Mouse (Mus musculus) kidney, embryonic 15.5 days (tissue): ENCODE data around the gene Adam22. TPM values are rescaled to one million over a fixed set of nuclear protein-coding genes. Genes with fewer than 3 reads are reported as not detected.

Experiments
- ATAC-seq: fragments of 200-750 bp; cut with Nextera tagmentation; replicated peaks from 2 replicates; pipeline ENCODE4 v1.8.0; 2017; ENCODE audit warnings: moderate TSS enrichment; ENCODE audit not compliant: low FRiP score
- H3K27ac ChIP-seq: fragments of 300-500 bp; sonication (generic); 2 replicates; pipeline ENCODE4 v1.5.1; 2015; ENCODE audit warnings: mild to moderate bottlenecking, inconsistent platforms
- H3K27me3 ChIP-seq: fragments of 300-500 bp; sonication (generic); 2 replicates; pipeline ENCODE4 v1.6.1; 2015; ENCODE audit warnings: inconsistent platforms
- H3K36me3 ChIP-seq: fragments of 300-500 bp; sonication (generic); 2 replicates; pipeline ENCODE4 v1.6.1; 2015; ENCODE audit warnings: inconsistent platforms
- H3K4me1 ChIP-seq: fragments of 300-500 bp; sonication (generic); 2 replicates; pipeline ENCODE4 v1.6.1; 2015; ENCODE audit warnings: inconsistent platforms
- H3K4me2 ChIP-seq: fragments of 300-500 bp; sonication (generic); 2 replicates; pipeline ENCODE4 v1.6.1; 2015; ENCODE audit warnings: moderate library complexity, mild to moderate bottlenecking, inconsistent platforms
- H3K4me3 ChIP-seq: fragments of 300-500 bp; sonication (generic); replicated peaks from 2 replicates; pipeline ENCODE4 v1.5.1; 2015; ENCODE audit warnings: mild to moderate bottlenecking, inconsistent platforms
- H3K9ac ChIP-seq: fragments of 300-500 bp; sonication (generic); 2 replicates; pipeline ENCODE4 v1.6.1; 2015; ENCODE audit warnings: mild to moderate bottlenecking, inconsistent platforms
- H3K9me3 ChIP-seq: fragments of 300-500 bp; sonication (generic); replicated peaks from 2 replicates; pipeline ENCODE4 v1.6.1; 2016; ENCODE audit warnings: inconsistent platforms
- WGBS: fragments of 180-500 bp; shearing (Covaris S2); methylation state at CpG from one replicate; pipeline ENCODE4 v1.1.7; 2015; ENCODE audit warnings: mixed read lengths; 5-methylcytosine and 5-hydroxymethylcytosine counted together
- polyA plus RNA-seq: library from polyadenylated mRNA; unstranded; fragments of >200 nt; fragmentation: Nextera tagmentation; extraction: Ambion mirVana; gene quantifications from 2 replicates; pipeline ENCODE4 v1.2.1, GENCODE M21; 2015

Adam22 gene
- polyA plus RNA-seq, 1 experiment from 2014 or later = 8.5 TPM

DNA sequence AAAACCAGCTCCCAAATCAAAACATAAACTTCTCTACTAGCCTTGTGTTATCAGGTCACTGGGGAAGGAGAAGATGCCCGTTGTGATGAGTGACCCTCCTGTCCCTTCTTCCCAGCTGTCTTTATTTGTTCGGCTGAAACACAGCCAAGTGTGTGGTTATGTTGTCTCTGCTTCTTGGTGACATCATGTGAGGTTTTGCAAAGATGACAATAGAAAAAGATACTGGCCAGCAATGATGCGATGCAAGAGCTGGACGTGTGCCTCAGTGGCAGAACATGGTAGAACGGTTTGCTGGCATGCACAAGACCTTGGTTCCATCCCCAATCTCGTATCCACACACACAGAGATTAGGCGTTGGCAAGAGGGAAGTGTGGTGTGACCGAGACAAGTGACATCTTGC, 236.0 kb downstream of the Adam22 start:
- no peak for ATAC-seq
- Histone ChIP-seq H3K27me3 (no peaks in the 10 kb centered on the region), H3K4me3 (no peak overlapping the region), H3K9ac (no peak overlapping the region), H3K4me1 (no peaks in the 10 kb centered on the region), H3K27ac (no peak overlapping the region), H3K9me3 (no peaks in the 10 kb centered on the region), H3K36me3 (no peaks in the 10 kb centered on the region), H3K4me2 (no peak overlapping the region)
- 73% methylated on average over 8 of the region's 8 CpGs for WGBS

DNA sequence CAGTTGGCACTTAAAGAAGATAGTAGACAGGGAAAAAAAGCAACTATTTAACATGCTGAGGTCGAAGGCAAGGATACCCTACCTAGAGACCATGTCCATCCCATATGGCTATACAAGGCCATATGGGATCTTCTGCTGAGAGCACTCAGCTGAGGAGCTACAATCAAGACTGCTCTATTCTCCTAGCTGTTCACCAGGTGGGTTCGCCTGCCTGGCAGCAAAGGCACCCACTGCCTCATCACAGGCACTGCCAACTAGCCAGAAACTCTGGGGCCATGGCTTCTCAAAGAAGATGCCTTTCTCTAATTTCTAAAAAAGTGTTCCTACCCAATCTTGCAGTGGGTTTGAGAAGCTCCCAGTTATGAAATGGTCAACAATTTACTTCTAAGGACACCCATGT, 238.2 kb downstream of the Adam22 start:
- H3K9ac ChIP-seq = no peak overlapping the region
- no peaks in the 10 kb centered on the region for H3K27me3 ChIP-seq
- H3K27ac ChIP-seq = no peak overlapping the region
- no peak for ATAC-seq
- H3K4me1 ChIP-seq = no peaks in the 10 kb centered on the region
- H3K4me3 ChIP-seq = no peak overlapping the region
- H3K9me3 ChIP-seq = no peaks in the 10 kb centered on the region
- 89% methylated on average over 2 of the region's 2 CpGs for WGBS
- no peak overlapping the region for H3K4me2 ChIP-seq
- H3K36me3 ChIP-seq = no peaks in the 10 kb centered on the region

DNA sequence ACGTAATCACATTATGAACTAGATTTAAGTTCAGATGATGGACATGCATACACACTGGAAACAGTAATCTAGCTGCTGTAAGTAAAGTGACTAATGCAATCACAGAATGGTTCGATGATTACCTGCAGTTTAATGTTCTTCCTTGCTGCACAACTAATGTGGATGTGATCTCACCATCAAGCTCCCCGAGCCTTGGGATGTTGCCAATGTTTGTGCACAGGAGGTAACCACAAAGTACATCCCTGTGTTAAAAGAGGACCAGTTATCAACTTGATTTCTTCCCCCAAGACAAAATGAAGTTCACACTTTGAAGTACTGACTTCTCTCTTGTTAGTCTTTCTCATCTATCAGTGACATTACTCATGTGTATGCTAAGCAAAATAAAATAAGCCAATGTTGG, 247.0 kb downstream of the Adam22 start:
- Histone ChIP-seq H3K4me2 (no peak overlapping the region), H3K4me1 (no peaks in the 10 kb centered on the region), H3K27me3 (no peaks in the 10 kb centered on the region), H3K9me3 (no peaks in the 10 kb centered on the region), H3K9ac (no peak overlapping the region), H3K4me3 (no peak overlapping the region), H3K36me3 (no peaks in the 10 kb centered on the region), H3K27ac (no peak overlapping the region)
- ATAC-seq = no peak
- 88% methylated on average over 3 of the region's 3 CpGs for WGBS

DNA sequence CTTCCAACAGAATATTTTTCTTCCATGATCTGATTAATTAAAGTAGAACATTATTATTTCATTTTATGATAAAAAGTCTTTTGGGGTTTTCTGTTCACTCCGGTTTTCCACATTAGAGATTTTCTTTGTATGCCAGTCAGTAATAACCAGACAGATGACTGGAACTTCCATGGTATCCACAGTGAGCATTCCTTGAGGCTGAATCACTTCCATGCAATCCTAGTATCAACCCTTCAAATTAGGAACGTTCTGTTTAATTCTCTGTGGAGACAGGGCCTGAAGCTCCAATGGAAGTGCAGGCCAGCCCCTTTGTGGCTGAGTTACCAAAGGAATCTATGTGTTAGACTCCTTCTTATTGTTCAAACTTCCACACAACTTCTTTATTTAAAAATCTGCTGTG, 247.9 kb downstream of the Adam22 start:
- Histone ChIP-seq H3K4me3 (no peak overlapping the region), H3K4me2 (no peak overlapping the region), H3K36me3 (no peaks in the 10 kb centered on the region), H3K4me1 (no peaks in the 10 kb centered on the region), H3K9me3 (no peaks in the 10 kb centered on the region), H3K27me3 (no peaks in the 10 kb centered on the region), H3K9ac (no peak overlapping the region), H3K27ac (no peak overlapping the region)
- ATAC-seq = no peak
- 82% methylated on average over 2 of the region's 2 CpGs for WGBS

DNA sequence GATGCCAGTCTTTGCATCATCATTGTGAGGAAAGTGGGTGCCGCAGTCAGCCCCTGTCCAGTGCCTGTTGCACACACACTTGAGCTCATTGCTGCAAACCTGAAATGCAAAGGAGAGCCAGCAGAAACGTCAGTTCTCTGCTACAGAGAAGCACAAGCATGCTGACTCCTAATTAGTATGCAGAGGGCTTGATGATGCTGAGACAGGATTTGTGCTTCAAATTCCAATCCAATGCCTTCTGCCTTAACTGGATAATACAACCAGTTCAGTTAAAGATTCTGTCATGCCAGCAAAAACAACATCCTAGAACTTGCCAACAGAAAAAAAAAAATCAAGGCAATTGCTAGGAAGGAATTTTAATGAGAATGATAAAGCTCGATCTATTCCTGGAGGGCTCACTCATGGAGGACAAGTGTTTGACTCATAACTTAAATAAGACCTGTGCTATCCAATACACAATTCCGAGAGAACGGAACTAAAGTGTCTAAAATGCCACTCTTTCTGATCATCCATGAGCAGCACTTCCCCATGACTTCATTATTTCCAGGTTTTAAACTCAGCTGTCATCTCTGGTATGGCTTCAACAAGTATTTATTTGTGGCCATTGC, 251.3 kb downstream of the Adam22 start:
- H3K9me3 ChIP-seq = no peaks in the 10 kb centered on the region
- H3K27me3 ChIP-seq = no peaks in the 10 kb centered on the region
- no peak overlapping the region for H3K4me2 ChIP-seq
- WGBS = 82% methylated on average over 5 of the region's 5 CpGs
- ATAC-seq = no peak
- H3K36me3 ChIP-seq = no peaks in the 10 kb centered on the region
- no peaks in the 10 kb centered on the region for H3K4me1 ChIP-seq
- H3K9ac ChIP-seq = no peak overlapping the region
- no peak overlapping the region for H3K4me3 ChIP-seq
- H3K27ac ChIP-seq = no peak overlapping the region

DNA sequence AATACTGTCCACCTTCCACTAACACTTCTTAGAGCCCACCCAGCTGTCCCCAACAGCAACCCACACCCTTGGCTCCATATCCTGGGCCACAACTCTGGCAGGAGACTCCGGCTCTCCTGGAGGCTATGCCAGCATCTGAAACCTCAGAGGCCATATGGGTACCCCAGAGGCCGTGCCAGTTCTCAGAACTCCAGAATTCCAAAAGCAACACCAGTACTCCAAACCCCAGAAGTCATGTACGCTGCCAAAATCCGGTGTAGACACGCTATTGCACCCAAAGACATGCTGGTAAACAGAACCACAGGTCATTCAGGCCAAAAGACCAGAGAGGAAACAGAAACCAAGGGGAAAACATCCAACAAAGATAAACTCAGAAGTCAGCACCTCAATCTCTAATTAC, 255.7 kb downstream of the Adam22 start:
- ATAC-seq = no peak

DNA sequence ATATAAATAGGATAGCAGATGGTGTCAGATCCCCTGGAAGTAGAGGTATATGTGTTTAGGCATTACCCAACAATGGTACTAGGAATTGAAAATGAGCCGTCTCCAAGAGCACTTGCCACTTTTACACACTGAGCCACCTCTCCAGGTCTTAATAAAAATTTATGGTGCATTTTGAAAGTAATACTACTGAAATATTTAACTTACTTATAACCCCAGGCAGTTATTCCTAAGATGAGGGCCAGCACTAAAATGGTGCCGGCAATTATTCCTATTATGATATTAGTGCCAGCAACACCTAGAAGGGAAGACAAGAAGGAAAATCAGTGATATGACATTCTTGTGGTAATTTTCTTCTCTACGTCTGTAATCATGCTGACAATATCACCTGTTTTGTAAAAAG, 256.3 kb downstream of the Adam22 start:
- no peak overlapping the region for H3K9ac ChIP-seq

More for the DNA sequence above, 255.7 kb downstream of the Adam22 start:
- Histone ChIP-seq H3K36me3 (no peaks in the 10 kb centered on the region), H3K27me3 (no peaks in the 10 kb centered on the region), H3K4me1 (no peaks in the 10 kb centered on the region), H3K4me2 (no peak overlapping the region), H3K9me3 (no peaks in the 10 kb centered on the region), H3K27ac (no peak overlapping the region), H3K9ac (no peak overlapping the region), H3K4me3 (no peak overlapping the region)
- 93% methylated on average over 5 of the region's 5 CpGs for WGBS

DNA sequence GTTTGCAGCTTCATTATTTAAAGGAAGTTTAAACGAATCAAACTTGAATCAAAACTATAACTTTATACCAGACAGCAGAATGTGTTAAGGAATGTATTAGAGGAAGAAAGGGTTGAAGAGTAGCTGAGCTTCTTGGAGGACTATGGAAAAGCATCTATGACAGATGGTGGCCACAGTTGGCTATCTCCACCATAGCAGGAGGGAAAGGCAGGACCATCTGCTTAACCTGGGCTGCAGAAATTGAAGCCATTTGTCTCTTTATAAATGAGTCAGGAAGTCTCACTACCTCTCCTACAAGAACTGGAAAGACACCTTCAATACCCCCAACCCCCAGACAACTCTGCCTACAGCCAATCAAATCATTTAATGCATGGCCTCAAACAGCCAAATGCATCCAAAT, 272.3 kb downstream of the Adam22 start:
- ATAC-seq = no peak
- H3K9ac ChIP-seq = no peak overlapping the region
- no peaks in the 10 kb centered on the region for H3K9me3 ChIP-seq
- no peak overlapping the region for H3K4me3 ChIP-seq
- no peak overlapping the region for H3K27ac ChIP-seq
- H3K36me3 ChIP-seq = no peaks in the 10 kb centered on the region
- H3K4me2 ChIP-seq = no peak overlapping the region
- no peaks in the 10 kb centered on the region for H3K27me3 ChIP-seq
- no peaks in the 10 kb centered on the region for H3K4me1 ChIP-seq
- WGBS = 82% methylated on average over 1 of the region's 1 CpGs

More for the DNA sequence above, 256.3 kb downstream of the Adam22 start:
- Histone ChIP-seq H3K27me3 (no peaks in the 10 kb centered on the region), H3K27ac (no peak overlapping the region), H3K4me3 (no peak overlapping the region), H3K36me3 (no peaks in the 10 kb centered on the region), H3K4me2 (no peak overlapping the region), H3K4me1 (no peaks in the 10 kb centered on the region), H3K9me3 (no peaks in the 10 kb centered on the region)
- 89% methylated on average over 3 of the region's 3 CpGs for WGBS
- no peak for ATAC-seq

DNA sequence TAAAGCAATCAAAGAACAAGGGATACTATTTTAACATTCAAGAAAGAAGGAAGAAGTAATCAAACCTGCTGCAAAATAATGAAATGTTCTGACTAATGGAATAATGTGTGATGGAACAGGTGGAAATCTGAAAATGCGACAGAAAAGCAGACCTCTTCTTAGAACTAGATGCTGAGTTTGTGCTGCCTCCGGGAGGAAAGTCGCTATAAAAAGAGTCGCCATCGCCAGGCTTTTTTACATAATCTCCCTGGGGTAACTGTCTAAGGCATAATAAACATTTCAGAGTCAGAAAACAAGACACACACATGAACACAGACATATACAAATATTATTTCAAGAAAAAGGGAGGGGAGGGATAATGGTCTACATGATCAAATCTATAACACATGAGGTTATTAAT, 273.0 kb downstream of the Adam22 start:
- H3K4me3 ChIP-seq = no peak overlapping the region
- H3K4me1 ChIP-seq = no peaks in the 10 kb centered on the region
- no peaks in the 10 kb centered on the region for H3K9me3 ChIP-seq
- H3K36me3 ChIP-seq = no peaks in the 10 kb centered on the region
- no peak overlapping the region for H3K27ac ChIP-seq
- no peak overlapping the region for H3K9ac ChIP-seq
- ATAC-seq = no peak
- H3K4me2 ChIP-seq = no peak overlapping the region
- H3K27me3 ChIP-seq = no peaks in the 10 kb centered on the region
- WGBS = 57% methylated on average over 5 of the region's 5 CpGs

DNA sequence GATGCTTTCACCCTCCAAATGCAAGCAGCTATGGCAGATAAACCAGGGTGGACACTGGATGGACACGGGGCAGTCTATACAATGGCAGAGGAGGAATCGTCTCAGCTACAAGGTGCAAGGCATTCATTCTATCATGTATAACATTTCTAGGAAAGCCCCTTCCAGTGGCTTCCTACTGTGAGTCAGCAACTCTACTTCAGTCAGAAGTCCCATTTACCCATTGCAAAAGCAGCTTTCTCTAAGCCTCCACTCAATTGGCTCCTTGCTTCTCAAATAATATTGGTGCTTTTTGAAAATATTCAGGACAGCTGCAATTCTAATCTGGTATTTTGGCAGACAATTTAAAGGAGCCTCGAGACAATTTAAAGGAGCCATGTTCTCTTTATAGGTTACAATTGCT, 279.8 kb downstream of the Adam22 start:
- Histone ChIP-seq H3K27me3 (no peaks in the 10 kb centered on the region), H3K4me3 (no peak overlapping the region), H3K27ac (no peak overlapping the region), H3K9me3 (no peaks in the 10 kb centered on the region), H3K4me1 (no peaks in the 10 kb centered on the region), H3K36me3 (no peaks in the 10 kb centered on the region), H3K9ac (no peak overlapping the region), H3K4me2 (no peak overlapping the region)
- ATAC-seq = no peak
- 85% methylated on average over 3 of the region's 3 CpGs for WGBS

DNA sequence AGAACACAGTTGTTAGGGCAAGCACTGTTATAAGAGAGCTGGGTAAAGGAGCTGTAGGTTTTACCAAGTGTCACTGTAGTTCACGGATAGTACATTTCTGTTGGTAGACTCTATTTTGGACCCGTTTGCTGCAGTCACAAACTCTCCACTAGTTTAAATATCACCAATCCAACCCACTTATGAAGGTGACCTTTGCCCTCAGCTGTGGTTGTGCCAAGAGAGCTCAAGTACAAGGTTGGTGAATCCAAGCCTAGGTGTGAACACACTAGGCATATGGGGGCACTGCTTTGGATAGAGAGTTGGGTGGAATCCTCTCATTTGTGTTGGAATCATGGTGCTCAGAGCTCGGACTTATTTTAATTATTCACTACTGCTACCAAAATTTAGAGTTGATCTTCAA, 282.3 kb downstream of the Adam22 start:
- Histone ChIP-seq H3K27me3 (no peaks in the 10 kb centered on the region), H3K27ac (no peak overlapping the region), H3K36me3 (no peaks in the 10 kb centered on the region), H3K9me3 (no peaks in the 10 kb centered on the region), H3K4me1 (no peaks in the 10 kb centered on the region), H3K4me3 (no peak overlapping the region), H3K9ac (no peak overlapping the region), H3K4me2 (no peak overlapping the region)
- 94% methylated on average over 3 of the region's 3 CpGs for WGBS
- ATAC-seq = no peak

DNA sequence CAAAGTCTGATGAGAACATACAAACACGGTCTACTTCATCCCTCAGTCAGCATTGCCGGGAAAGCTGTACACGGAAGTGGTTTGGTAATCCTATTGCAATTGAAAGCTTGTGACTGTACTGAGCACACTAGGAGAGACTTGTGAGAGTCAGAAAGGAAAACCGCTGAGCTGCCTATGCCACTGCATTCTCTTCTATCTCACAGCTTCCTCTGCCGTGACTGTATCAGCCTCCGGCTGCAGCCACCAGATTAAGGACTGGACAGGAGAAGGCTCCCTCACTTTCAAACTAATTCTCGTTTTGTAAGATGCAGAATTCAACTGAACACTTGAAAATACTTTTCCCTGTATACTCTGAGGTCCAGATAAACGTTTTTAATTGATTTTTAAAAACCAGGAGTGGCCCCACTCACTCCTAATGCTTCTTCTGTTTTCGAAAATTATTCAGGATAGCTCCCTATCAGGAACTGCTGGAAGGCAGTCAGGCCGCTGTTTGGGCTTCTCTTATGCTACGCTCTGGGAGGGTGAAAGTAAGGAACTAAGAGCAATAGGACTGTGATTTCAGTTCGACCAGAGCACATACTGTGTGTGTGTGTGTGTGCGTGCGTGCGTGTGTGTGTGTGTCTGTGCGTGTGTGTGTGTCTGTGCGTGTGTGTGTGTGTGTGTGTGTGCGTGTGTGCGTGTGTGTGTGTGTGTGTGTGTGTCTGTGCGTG, 285.0 kb downstream of the Adam22 start:
- 75% methylated on average over 20 of the region's 20 CpGs for WGBS
- no peaks in the 10 kb centered on the region for H3K27me3 ChIP-seq
- H3K4me2 ChIP-seq = no peak overlapping the region
- no peaks in the 10 kb centered on the region for H3K9me3 ChIP-seq
- no peak overlapping the region for H3K27ac ChIP-seq
- ATAC-seq = no peak
- H3K36me3 ChIP-seq = no peaks in the 10 kb centered on the region
- H3K4me3 ChIP-seq = no peak overlapping the region
- H3K9ac ChIP-seq = no peak overlapping the region
- H3K4me1 ChIP-seq = no peaks in the 10 kb centered on the region

DNA sequence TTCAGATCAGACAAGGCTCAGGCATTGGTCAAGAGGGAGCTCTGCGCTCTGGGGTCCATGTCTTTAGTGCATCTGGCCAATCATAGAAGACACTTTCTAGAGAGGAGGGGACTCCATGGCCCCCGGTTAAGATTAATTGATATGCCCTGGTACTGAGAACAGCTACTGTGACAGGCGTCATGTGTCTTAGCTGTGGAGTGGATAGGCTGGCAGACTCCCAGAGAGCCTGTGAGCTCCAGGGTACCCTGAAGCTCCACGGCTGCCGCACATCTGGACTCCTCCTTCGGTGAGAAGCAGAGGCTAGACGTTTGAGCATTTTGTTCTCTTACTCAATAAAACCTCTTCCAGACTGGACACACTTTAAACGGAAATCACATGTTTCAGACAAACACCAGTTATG, 290.5 kb downstream of the Adam22 start:
- H3K9ac ChIP-seq = no peak overlapping the region
- peaks cover 10% of the 10 kb centered on the region for H3K36me3 ChIP-seq
- no peak overlapping the region for H3K4me2 ChIP-seq
- H3K27me3 ChIP-seq = no peaks in the 10 kb centered on the region
- H3K4me3 ChIP-seq = no peak overlapping the region
- no peak overlapping the region for H3K27ac ChIP-seq
- H3K9me3 ChIP-seq = no peaks in the 10 kb centered on the region
- ATAC-seq = no peak
- 87% methylated on average over 8 of the region's 8 CpGs for WGBS
- H3K4me1 ChIP-seq = no peaks in the 10 kb centered on the region
